Mouse (Mus musculus): Measurements from ENCODE around the gene Ms4a3.

The Ms4a3 gene

GRCm38 (mm10) chr19:11589891-11590449 lies 50.7 kb downstream of the Ms4a3 start:
- DNase-seq (ENCODE audit: low read depth, low spot score) = no peak

GRCm38 (mm10) chr19:11589205-11589604 lies 51.4 kb downstream of the Ms4a3 start:
- no peak for DNase-seq (ENCODE audit: low read depth, low spot score)

Data from c-Kit-negative CD71-positive TER-119-positive erythroid progenitor cells, embryonic 14.5 days (primary cell).